24 mouse cellular contexts compared by ENCODE assay signal in genomic region chr11:36560785-36561548, GRCm38 (mm10).
"Had no signal": no experiment of that assay in that cellular context is flagged by ENCODE, and none has a peak within 500 bp of the region (broad histone marks: within the 10 kb centered on the region; RNA-seq: fewer than 3 reads in every experiment).

No protein-coding gene starts in this region.

- H3K27me3 ChIP-seq: heart, embryonic 13.5 days; heart, embryonic 15.5 days; hindbrain, embryonic 13.5 days; intestine, embryonic 15.5 days; limb, embryonic 13.5 days; limb, embryonic 15.5 days; liver, embryonic 12.5 days had no signal

- H3K9ac ChIP-seq: heart, embryonic 13.5 days; heart, embryonic 15.5 days; hindbrain, embryonic 13.5 days; intestine, embryonic 15.5 days; limb, embryonic 13.5 days; limb, embryonic 15.5 days; liver, embryonic 12.5 days; liver, embryonic 14.5 days had no signal

- DNase-seq: gastrocnemius, postnatal 14 days; gastrocnemius, postnatal 36 days; heart, adult 18-20 months; heart, postnatal 14 days; heart, postnatal 36 days; kidney, adult 18-20 months; kidney, adult 8-10 months; kidney, postnatal 10 days; kidney, postnatal 25 days; kidney, postnatal 4 days; left cerebral cortex, postnatal 4 days had no signal

- H3K4me1 ChIP-seq: heart, embryonic 13.5 days; heart, embryonic 15.5 days; hindbrain, embryonic 13.5 days; intestine, embryonic 15.5 days; limb, embryonic 13.5 days; limb, embryonic 15.5 days; liver, embryonic 12.5 days had no signal

- H3K4me3 ChIP-seq: heart, embryonic 13.5 days; heart, embryonic 15.5 days; hindbrain, embryonic 13.5 days; intestine, embryonic 15.5 days; left cerebral cortex, adult 2 months; limb, embryonic 13.5 days; limb, embryonic 15.5 days; liver, embryonic 12.5 days had no signal

- ATAC-seq: hindbrain, embryonic 16.5 days; inflammation-experienced regulatory T-cells, adult 6 months; intestine, embryonic 15.5 days; intestine, postnatal 0 days; liver, embryonic 12.5 days had no signal

- H3K36me3 ChIP-seq: heart, embryonic 13.5 days; heart, embryonic 15.5 days; hindbrain, embryonic 13.5 days; intestine, embryonic 15.5 days; limb, embryonic 13.5 days; limb, embryonic 15.5 days; liver, embryonic 12.5 days had no signal

- H3K27ac ChIP-seq: heart, embryonic 13.5 days; heart, embryonic 15.5 days; hindbrain, embryonic 13.5 days; intestine, embryonic 15.5 days; left cerebral cortex, adult 2 months; limb, embryonic 13.5 days; limb, embryonic 15.5 days; liver, embryonic 12.5 days; liver, embryonic 14.5 days had no signal

- H3K4me2 ChIP-seq: heart, embryonic 11.5 days; heart, embryonic 13.5 days; heart, embryonic 15.5 days; hindbrain, embryonic 13.5 days; intestine, embryonic 15.5 days; limb, embryonic 13.5 days; limb, embryonic 15.5 days; liver, embryonic 12.5 days had no signal

- H3K9me3 ChIP-seq: heart, embryonic 13.5 days; heart, embryonic 15.5 days; hindbrain, embryonic 13.5 days; intestine, embryonic 15.5 days; limb, embryonic 13.5 days; limb, embryonic 15.5 days; liver, embryonic 12.5 days had no signal
